Mouse (Mus musculus): ENCODE measurements around the gene Zfp773. TPM values are rescaled to one million over a fixed set of nuclear protein-coding genes. Genes with fewer than 3 reads are reported as not detected.

The Zfp773 gene
- polyA plus RNA-seq, 1 experiment from 2014 or later: 1.8 TPM

GRCm38 (mm10) chr7:7120921-7121601 is 15.5 kb downstream of the Zfp773 start, which contains the start of gene Zfp954:
Zfp954 (minus strand) TSS chr7:7121488.
- ATAC-seq (ENCODE audit: insufficient number of reproducible peaks, insufficient read depth, low FRiP score, low read depth): peak; percentile 93
- Histone ChIP-seq H3K4me3 (ENCODE audit: low read depth, low read length) (peak within 1 kb of the TSS; percentile 59), H3K4me2 (replicated peaks; ENCODE audit: low read depth, low read length) (peak within 1 kb of the TSS; percentile 51), H3K27me3 (ENCODE audit: control insufficient read depth, insufficient read depth, low read length) (no peaks in the 10 kb centered on the region), H3K27ac (ENCODE audit: low read length) (no peak within 1 kb of the TSS; the same call in 1 of the 2 replicates), H3K9me3 (ENCODE audit: control insufficient read depth, low read depth, low read length) (no peaks in the 10 kb centered on the region), H3K36me3 (ENCODE audit: control insufficient read depth, insufficient read depth, low read length) (peaks cover 7% of the 10 kb centered on the region), H3K9ac (replicated peaks; ENCODE audit: low read depth, low read length) (peak within 1 kb of the TSS; percentile 50), H3K4me1 (ENCODE audit: control insufficient read depth, insufficient read depth, low read length) (no peaks in the 10 kb centered on the region)
- under 1% methylated on average over 30 of the region's 30 CpGs for WGBS

- Histone ChIP-seq H3K4me2 (replicated peaks; ENCODE audit: low read depth, low read length) (no peak overlapping the region), H3K27me3 (ENCODE audit: control insufficient read depth, insufficient read depth, low read length) (no peaks in the 10 kb centered on the region), H3K9ac (replicated peaks; ENCODE audit: low read depth, low read length) (no peak overlapping the region), H3K27ac (ENCODE audit: low read length) (no peak overlapping the region), H3K36me3 (ENCODE audit: control insufficient read depth, insufficient read depth, low read length) (peaks cover 22% of the 10 kb centered on the region), H3K4me3 (ENCODE audit: low read depth, low read length) (no peak overlapping the region), H3K9me3 (ENCODE audit: control insufficient read depth, low read depth, low read length) (no peaks in the 10 kb centered on the region), H3K4me1 (ENCODE audit: control insufficient read depth, insufficient read depth, low read length) (no peaks in the 10 kb centered on the region)
- 87% methylated on average over 2 of the region's 2 CpGs for WGBS
- no peak for ATAC-seq (ENCODE audit: insufficient number of reproducible peaks, insufficient read depth, low FRiP score, low read depth)
Observed at GRCm38 (mm10) chr7:7118441-7118840, 18.1 kb downstream of the Zfp773 start.

- WGBS: 91% methylated on average over 7 of the region's 7 CpGs
- H3K9me3 ChIP-seq (ENCODE audit: control insufficient read depth, low read depth, low read length): no peaks in the 10 kb centered on the region
- no peak overlapping the region for H3K4me2 ChIP-seq (replicated peaks; ENCODE audit: low read depth, low read length)
- ATAC-seq (ENCODE audit: insufficient number of reproducible peaks, insufficient read depth, low FRiP score, low read depth): no peak
- no peaks in the 10 kb centered on the region for H3K36me3 ChIP-seq (ENCODE audit: control insufficient read depth, insufficient read depth, low read length)
- H3K9ac ChIP-seq (replicated peaks; ENCODE audit: low read depth, low read length): no peak overlapping the region
- no peaks in the 10 kb centered on the region for H3K27me3 ChIP-seq (ENCODE audit: control insufficient read depth, insufficient read depth, low read length)
- H3K27ac ChIP-seq (ENCODE audit: low read length): no peak overlapping the region
- H3K4me3 ChIP-seq (ENCODE audit: low read depth, low read length): no peak overlapping the region
- no peaks in the 10 kb centered on the region for H3K4me1 ChIP-seq (ENCODE audit: control insufficient read depth, insufficient read depth, low read length)
Observed at GRCm38 (mm10) chr7:7108501-7108900, 28.1 kb downstream of the Zfp773 start.

Other genes with a start within 250 kb of the Zfp773 start
- not detected in 2 replicates for gene Aurkc, start 141.5 kb downstream of the Zfp773 start, polyA plus RNA-seq (2014; fragmentation: Nextera tagmentation; extraction: Ambion mirVana)
- 14.7 and 16.2 TPM in 2 replicates for gene Zfp954, start 15.3 kb downstream of the Zfp773 start, polyA plus RNA-seq (2014; fragmentation: Nextera tagmentation; extraction: Ambion mirVana)
- 3.7 and 4.8 TPM in 2 replicates for gene Zfp418, start 34.6 kb upstream of the Zfp773 start, polyA plus RNA-seq (2014; fragmentation: Nextera tagmentation; extraction: Ambion mirVana)
- 7.0 and 7.8 TPM in 2 replicates for gene Zfp772, start 73.2 kb upstream of the Zfp773 start, polyA plus RNA-seq (2014; fragmentation: Nextera tagmentation; extraction: Ambion mirVana)
- 0.27 and 0.48 TPM in 2 replicates for gene Vmn2r29, start 110.6 kb upstream of the Zfp773 start, polyA plus RNA-seq (2014; fragmentation: Nextera tagmentation; extraction: Ambion mirVana)
- gene Gm45844, start 141.5 kb upstream of the Zfp773 start, polyA plus RNA-seq (2014; fragmentation: Nextera tagmentation; extraction: Ambion mirVana): 3.3 and 4.0 TPM in 2 replicates
- gene Clcn4, start 164.1 kb upstream of the Zfp773 start, polyA plus RNA-seq (2014; fragmentation: Nextera tagmentation; extraction: Ambion mirVana): 47.8 and 51.4 TPM in 2 replicates
- not detected in 2 replicates for gene Vmn2r30, start 200.9 kb upstream of the Zfp773 start, polyA plus RNA-seq (2014; fragmentation: Nextera tagmentation; extraction: Ambion mirVana)
- not detected in 2 replicates for gene Gm45783, start 237.8 kb upstream of the Zfp773 start, polyA plus RNA-seq (2014; fragmentation: Nextera tagmentation; extraction: Ambion mirVana)